Mouse (Mus musculus): ENCODE data around the gene Hdac7. TPM values are rescaled to one million over a fixed set of nuclear protein-coding genes. Genes with fewer than 3 reads are reported as not detected.

Gene Hdac7
- total and polyA plus RNA-seq, 3 experiments, result 19.8 to 55.2 (median 21.7) TPM

DNA sequence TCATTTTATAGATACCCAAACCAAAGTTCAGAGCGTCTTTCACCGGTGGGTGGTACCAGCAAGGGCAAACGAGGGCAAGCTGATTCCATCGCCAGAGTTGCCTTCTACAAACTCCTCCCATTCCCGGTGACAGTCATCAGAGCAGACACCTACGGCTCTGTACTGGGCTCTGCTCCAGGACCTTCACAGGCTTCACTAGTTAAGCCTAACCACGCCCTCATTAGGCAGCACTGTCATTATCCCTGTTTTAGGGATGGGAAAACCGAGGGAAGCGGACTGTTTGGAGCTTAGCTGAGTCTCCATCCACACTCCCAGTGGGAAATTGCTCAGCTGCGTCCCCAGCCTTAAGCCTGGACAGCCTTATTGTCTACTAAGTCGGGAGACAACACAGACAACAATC is 45.7 kb upstream of the Hdac7 start:
- TF ChIP-seq USF1 (IDR thresholded peaks at IDR 0.05; ENCODE audit: low read depth, low read length) (no peak), POLR2A (IDR thresholded peaks at IDR 0.05; ENCODE audit: low read depth, low read length) (no peak), TCF12 (IDR thresholded peaks at IDR 0.05; ENCODE audit: low read depth, low read length) (no peak), RAD21 (IDR thresholded peaks at IDR 0.05; ENCODE audit: low read depth, low read length) (no peak), KAT2A (IDR thresholded peaks at IDR 0.05; ENCODE audit: insufficient replicate concordance, low read length) (no peak), MEF2A (IDR thresholded peaks at IDR 0.05; ENCODE audit: borderline replicate concordance, low read depth, low read length) (no peak), CHD1 (IDR thresholded peaks at IDR 0.05; ENCODE audit: low read depth, low read length) (no peak), CTCF (conservative IDR thresholded peaks at IDR 0.05 in 1 of 2, IDR thresholded peaks at IDR 0.05 in 1 of 2; ENCODE audit: low read depth in 2 of 2, low read length in 2 of 2) (no peak), SMC3 (IDR thresholded peaks at IDR 0.05; ENCODE audit: low read depth, low read length) (no peak), NRF1 (IDR thresholded peaks at IDR 0.05; ENCODE audit: low read depth, low read length) (no peak)
- peaks cover 2% of the 10 kb centered on the region for H3K27me3 ChIP-seq (replicated peaks)
- H3K4me1 ChIP-seq (ENCODE audit: control insufficient read depth in 1 of 2, insufficient read depth in 2 of 2), result peaks cover 21 to 54% of the 10 kb centered on the region in 2 experiments
- no peak overlapping the region for H3K27ac ChIP-seq (ENCODE audit: insufficient read depth, low read depth)
- in situ Hi-C loops (cut with MboI; ENCODE audit: low pct_ligation_motif_present, low pct_unique_long_range_greater_than_20kb, low sequenced_read_pairs) (loop anchor here (5.0 kb wide), 1 partner anchor 52 kb away; no protein-coding TSS in a partner anchor), dilution Hi-C loops (cut with MboI; ENCODE audit: extremely low pct_ligation_motif_present, extremely low pct_unique_long_range_greater_than_20kb, low sequenced_read_pairs) (no loop called here)
- H3K36me3 ChIP-seq (replicated peaks in 1 of 2; ENCODE audit: control insufficient read depth in 1 of 2, insufficient read depth in 1 of 2, low read length in 1 of 2), result no peaks in the 10 kb centered on the region
- 0 out of 2 replicates have a peak overlapping the region, but pooled peaks have one; percentile 8 for H3K4me2 ChIP-seq (ENCODE audit: insufficient read depth, low read depth, poor library complexity, severe bottlenecking)
- no peaks in the 10 kb centered on the region for H3K79me2 ChIP-seq (replicated peaks; ENCODE audit: control insufficient read depth, extremely low read depth, insufficient read depth, poor library complexity, severe bottlenecking)
- H3K9ac ChIP-seq (ENCODE audit: insufficient read depth, low read depth), result no peak overlapping the region
- H3K9me3 ChIP-seq (replicated peaks; ENCODE audit: low read length), result no peaks in the 10 kb centered on the region
- no peak overlapping the region for H3K4me3 ChIP-seq (replicated peaks in 1 of 3; ENCODE audit: low read depth in 2 of 3, low read length in 2 of 3, poor library complexity in 1 of 3)
- DNase-seq (ENCODE audit: extremely low read depth), result no peak

- no peak overlapping the region for H3K4me3 ChIP-seq (replicated peaks in 1 of 3; ENCODE audit: low read depth in 2 of 3, low read length in 2 of 3, poor library complexity in 1 of 3)
- no peak overlapping the region for H3K9ac ChIP-seq (ENCODE audit: insufficient read depth, low read depth)
- H3K27me3 ChIP-seq (replicated peaks), result no peaks in the 10 kb centered on the region
- H3K9me3 ChIP-seq (replicated peaks; ENCODE audit: low read length), result no peaks in the 10 kb centered on the region
- DNase-seq (ENCODE audit: extremely low read depth), result no peak
- H3K36me3 ChIP-seq (replicated peaks in 1 of 2; ENCODE audit: control insufficient read depth in 1 of 2, insufficient read depth in 1 of 2, low read length in 1 of 2), result no peaks in the 10 kb centered on the region
- in situ Hi-C loops (cut with MboI; ENCODE audit: low pct_ligation_motif_present, low pct_unique_long_range_greater_than_20kb, low sequenced_read_pairs), result no loop called here
- no peaks in the 10 kb centered on the region for H3K79me2 ChIP-seq (replicated peaks; ENCODE audit: control insufficient read depth, extremely low read depth, insufficient read depth, poor library complexity, severe bottlenecking)
- no peak for TF ChIP-seq RCOR1 (conservative IDR thresholded peaks at IDR 0.05; ENCODE audit: low read depth, low read length)
- no peak for TF ChIP-seq IRF4 (IDR thresholded peaks at IDR 0.05; ENCODE audit: low read depth, low read length)
- no peak for TF ChIP-seq NRF1 (IDR thresholded peaks at IDR 0.05; ENCODE audit: low read depth, low read length)
- TF ChIP-seq USF1 (IDR thresholded peaks at IDR 0.05; ENCODE audit: low read depth, low read length), result no peak
- no peak for TF ChIP-seq ELF1 (IDR thresholded peaks at IDR 0.05; ENCODE audit: low read depth, low read length)
- TF ChIP-seq ZNF384 (IDR thresholded peaks at IDR 0.05; ENCODE audit: low read depth, low read length), result no peak
- dilution Hi-C loops (cut with MboI; ENCODE audit: extremely low pct_ligation_motif_present, extremely low pct_unique_long_range_greater_than_20kb, low sequenced_read_pairs), result no loop called here
- H3K4me2 ChIP-seq (ENCODE audit: insufficient read depth, low read depth, poor library complexity, severe bottlenecking), result no peak overlapping the region
- no peak overlapping the region for H3K27ac ChIP-seq (ENCODE audit: insufficient read depth, low read depth)
- H3K4me1 ChIP-seq (ENCODE audit: control insufficient read depth in 1 of 2, insufficient read depth in 2 of 2), result peaks cover 21 to 54% of the 10 kb centered on the region in 2 experiments
Measured at GRCm38 (mm10) chr15:97887541-97888016, 43.3 kb upstream of the Hdac7 start.

DNA sequence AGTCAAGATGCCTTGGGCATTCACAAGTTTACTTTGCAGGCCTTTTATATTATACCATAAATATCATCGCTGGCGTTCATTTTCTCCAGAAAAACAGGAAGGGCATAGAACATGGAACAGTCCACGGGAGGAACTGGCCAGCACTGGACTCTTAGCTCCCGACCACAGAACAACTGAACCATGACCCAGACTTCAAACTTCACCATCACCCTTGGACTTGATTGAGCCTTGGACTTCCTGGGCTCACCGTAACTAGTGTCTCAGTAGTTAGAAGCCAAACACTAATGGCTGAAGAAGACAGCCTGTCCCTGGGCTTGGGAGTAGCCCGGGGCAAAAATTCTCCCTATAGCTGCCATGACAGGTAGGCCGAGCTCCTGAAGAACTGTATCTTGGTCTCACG is 37.1 kb upstream of the Hdac7 start:
- dilution Hi-C loops (cut with MboI; ENCODE audit: extremely low pct_ligation_motif_present, extremely low pct_unique_long_range_greater_than_20kb, low sequenced_read_pairs), result no loop called here

More for the DNA sequence above, 37.1 kb upstream of the Hdac7 start:
- no peak overlapping the region for H3K9ac ChIP-seq (ENCODE audit: insufficient read depth, low read depth)
- H3K27ac ChIP-seq (ENCODE audit: insufficient read depth, low read depth), result no peak overlapping the region
- H3K4me2 ChIP-seq (ENCODE audit: insufficient read depth, low read depth, poor library complexity, severe bottlenecking), result no peak overlapping the region
- peaks cover 0 to 16% of the 10 kb centered on the region in 2 experiments; a peak in 2 of 4 replicates for H3K4me1 ChIP-seq (ENCODE audit: control insufficient read depth in 1 of 2, insufficient read depth in 2 of 2)
- in situ Hi-C loops (cut with MboI; ENCODE audit: low pct_ligation_motif_present, low pct_unique_long_range_greater_than_20kb, low sequenced_read_pairs), result no loop called here
- no peak for DNase-seq (ENCODE audit: extremely low read depth)
- H3K36me3 ChIP-seq (replicated peaks in 1 of 2; ENCODE audit: control insufficient read depth in 1 of 2, insufficient read depth in 1 of 2, low read length in 1 of 2), result no peaks in the 10 kb centered on the region
- H3K4me3 ChIP-seq (replicated peaks in 1 of 3; ENCODE audit: low read depth in 2 of 3, low read length in 2 of 3, poor library complexity in 1 of 3), result no peak overlapping the region
- H3K79me2 ChIP-seq (replicated peaks; ENCODE audit: control insufficient read depth, extremely low read depth, insufficient read depth, poor library complexity, severe bottlenecking), result no peaks in the 10 kb centered on the region
- H3K27me3 ChIP-seq (replicated peaks), result no peaks in the 10 kb centered on the region
- TF ChIP-seq UBTF (IDR thresholded peaks at IDR 0.05; ENCODE audit: low read depth, low read length) (no peak), ZMIZ1 (IDR thresholded peaks at IDR 0.05; ENCODE audit: low read depth, low read length) (no peak), MXI1 (IDR thresholded peaks at IDR 0.05; ENCODE audit: low read depth, low read length) (no peak), MAX (IDR thresholded peaks at IDR 0.05; ENCODE audit: low read length) (no peak), E2F4 (IDR thresholded peaks at IDR 0.05; ENCODE audit: insufficient replicate concordance, low read depth, low read length) (no peak), POLR2AphosphoS2 (IDR thresholded peaks at IDR 0.05; ENCODE audit: low read depth, low read length) (no peak), SIN3A (IDR thresholded peaks at IDR 0.05; ENCODE audit: low read length) (no peak), CTCF (conservative IDR thresholded peaks at IDR 0.05 in 1 of 2, IDR thresholded peaks at IDR 0.05 in 1 of 2; ENCODE audit: low read depth in 2 of 2, low read length in 2 of 2) (no peak), JUN (IDR thresholded peaks at IDR 0.05; ENCODE audit: insufficient read depth, low read depth, low read length) (no peak), NRF1 (IDR thresholded peaks at IDR 0.05; ENCODE audit: low read depth, low read length) (no peak), POLR2A (IDR thresholded peaks at IDR 0.05; ENCODE audit: low read depth, low read length) (no peak)
- no peaks in the 10 kb centered on the region for H3K9me3 ChIP-seq (replicated peaks; ENCODE audit: low read length)

Data from CH12.LX (cell line).